Mouse (Mus musculus) heart, embryonic 13.5 days (tissue): ENCODE measurements around the gene Olfr1331. TPM values are rescaled to one million over a fixed set of nuclear protein-coding genes. Genes with fewer than 3 reads are reported as not detected.
"Not testable (repeated sequence)": the region's sequence is repeated elsewhere in the genome, so short reads cannot be mapped to it uniquely, and the experiment has no call there.

Source experiments
- ATAC-seq: fragments of 200-750 bp; cut with Nextera tagmentation; 2 replicates; pipeline ENCODE4 v1.8.0; 2017; ENCODE audit warnings: moderate TSS enrichment; ENCODE audit not compliant: insufficient number of reproducible peaks, low FRiP score, low TSS enrichment; ENCODE audit errors: extremely low read depth
- H3K27ac ChIP-seq: fragments of 300-500 bp; sonication (generic); replicated peaks from 2 replicates; pipeline ENCODE4 v1.5.1; 2015; ENCODE audit warnings: moderate library complexity, mild to moderate bottlenecking, inconsistent platforms
- H3K27me3 ChIP-seq: fragments of 300-500 bp; sonication (generic); replicated peaks from 2 replicates; pipeline ENCODE4 v1.6.1; 2015; ENCODE audit warnings: mild to moderate bottlenecking, inconsistent platforms
- H3K36me3 ChIP-seq: fragments of 300-500 bp; sonication (generic); 2 replicates; pipeline ENCODE4 v1.6.1; 2015; ENCODE audit warnings: mild to moderate bottlenecking, inconsistent platforms
- H3K4me1 ChIP-seq: fragments of 300-500 bp; sonication (generic); 2 replicates; pipeline ENCODE4 v1.6.1; 2015; ENCODE audit warnings: inconsistent platforms
- H3K4me2 ChIP-seq: fragments of 300-500 bp; sonication (generic); 2 replicates; pipeline ENCODE4 v1.6.1; 2015; ENCODE audit warnings: inconsistent platforms, mild to moderate bottlenecking, moderate library complexity
- H3K4me3 ChIP-seq: fragments of 300-500 bp; sonication (generic); 2 replicates; pipeline ENCODE4 v1.5.1; 2015; ENCODE audit warnings: moderate library complexity, mild to moderate bottlenecking, inconsistent platforms
- H3K9ac ChIP-seq: fragments of 300-500 bp; sonication (generic); 2 replicates; pipeline ENCODE4 v1.6.1; 2015; ENCODE audit warnings: inconsistent platforms, mild to moderate bottlenecking, moderate library complexity
- H3K9me3 ChIP-seq: fragments of 300-500 bp; sonication (generic); 2 replicates; pipeline ENCODE4 v1.6.1; 2016; ENCODE audit warnings: inconsistent platforms
- WGBS: fragments of 180-500 bp; shearing (Covaris S2); methylation state at CpG from one replicate; pipeline ENCODE4 v1.1.7; 2015; ENCODE audit warnings: mixed read lengths; 5-methylcytosine and 5-hydroxymethylcytosine counted together
- polyA plus RNA-seq: library from polyadenylated mRNA; unstranded; fragments of >200 nt; fragmentation: Nextera tagmentation; extraction: Ambion mirVana; gene quantifications from 2 replicates; pipeline ENCODE4 v1.2.1, GENCODE M21; 2015

Olfr1331 gene
- polyA plus RNA-seq, result not detected in 2 replicates

GRCm38 (mm10) chr4:118864349-118864748 lies at the start of gene Olfr1331:
TSS of gene Olfr1331 (plus strand) at chr4:118864649.
- Histone ChIP-seq H3K4me2 (no peak within 1 kb of the TSS), H3K9me3 (no peaks in the 10 kb centered on the region), H3K36me3 (no peaks in the 10 kb centered on the region), H3K27me3 (no peaks in the 10 kb centered on the region), H3K9ac (no peak within 1 kb of the TSS), H3K4me1 (peaks cover 16% of the 10 kb centered on the region), H3K4me3 (no peak within 1 kb of the TSS), H3K27ac (no peak within 1 kb of the TSS)
- WGBS, result 91% methylated on average over 1 of the region's 1 CpGs
- ATAC-seq, result no peak

- Histone ChIP-seq H3K9ac (no peak overlapping the region), H3K9me3 (no peaks in the 10 kb centered on the region), H3K4me3 (no peak overlapping the region), H3K27ac (no peak overlapping the region), H3K4me1 (no peaks in the 10 kb centered on the region), H3K4me2 (no peak overlapping the region), H3K27me3 (no peaks in the 10 kb centered on the region; the same call in 1 of the 2 replicates), H3K36me3 (no peaks in the 10 kb centered on the region)
- WGBS, result 64% methylated on average over 1 of the region's 1 CpGs
- ATAC-seq, result no peak
Measured at GRCm38 (mm10) chr4:118818921-118819320, 45.5 kb upstream of the Olfr1331 start.

GRCm38 (mm10) chr4:118836179-118836578 lies 28.3 kb upstream of the Olfr1331 start, which contains the start of gene Olfr1333:
TSS of gene Olfr1333 (minus strand) at chr4:118836279.
- H3K4me2 ChIP-seq, result no peak within 1 kb of the TSS
- ATAC-seq, result no peak
- no peak within 1 kb of the TSS for H3K27ac ChIP-seq
- H3K9me3 ChIP-seq, result no peaks in the 10 kb centered on the region
- no peaks in the 10 kb centered on the region for H3K4me1 ChIP-seq
- no peak within 1 kb of the TSS for H3K4me3 ChIP-seq
- no peaks in the 10 kb centered on the region for H3K36me3 ChIP-seq
- WGBS, result 83% methylated on average over 1 of the region's 1 CpGs
- no peak within 1 kb of the TSS for H3K9ac ChIP-seq
- 0 out of 2 replicates have a peak, but pooled peaks cover 2% of the 10 kb centered on the region for H3K27me3 ChIP-seq

GRCm38 (mm10) chr4:118861791-118862190 lies 2.7 kb upstream of the Olfr1331 start:
- Histone ChIP-seq H3K36me3 (no peaks in the 10 kb centered on the region), H3K27ac (no peak overlapping the region), H3K4me2 (no peak overlapping the region), H3K4me1 (0 out of 2 replicates have a peak, but pooled peaks cover 7% of the 10 kb centered on the region), H3K9me3 (no peaks in the 10 kb centered on the region), H3K9ac (no peak overlapping the region), H3K4me3 (no peak overlapping the region), H3K27me3 (no peaks in the 10 kb centered on the region)
- 75% methylated on average over 1 of the region's 1 CpGs for WGBS
- no peak for ATAC-seq

DNA sequence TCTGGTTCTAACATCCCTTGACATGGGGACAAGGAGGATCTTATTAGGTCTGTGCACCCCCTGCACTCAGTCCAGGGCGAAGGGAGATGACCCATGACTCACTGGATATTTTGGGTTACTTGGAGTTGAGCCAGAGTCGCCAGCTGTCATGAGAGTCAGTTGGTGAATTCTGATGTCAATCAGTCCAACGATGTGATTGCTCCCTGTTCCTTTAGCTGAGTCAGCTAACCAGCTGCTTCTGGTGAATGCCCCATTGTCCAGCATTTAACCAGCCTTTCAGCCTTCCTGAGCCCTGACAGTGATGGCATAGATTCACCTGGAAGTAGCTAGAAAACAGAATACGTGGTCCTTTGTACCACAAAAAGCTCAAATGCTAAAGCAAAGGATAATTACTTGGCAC lies 1.7 kb upstream of the Olfr1331 start:
- 37% methylated on average over 4 of the region's 4 CpGs for WGBS
- H3K4me2 ChIP-seq, result no peak overlapping the region
- H3K4me3 ChIP-seq, result no peak overlapping the region

DNA sequence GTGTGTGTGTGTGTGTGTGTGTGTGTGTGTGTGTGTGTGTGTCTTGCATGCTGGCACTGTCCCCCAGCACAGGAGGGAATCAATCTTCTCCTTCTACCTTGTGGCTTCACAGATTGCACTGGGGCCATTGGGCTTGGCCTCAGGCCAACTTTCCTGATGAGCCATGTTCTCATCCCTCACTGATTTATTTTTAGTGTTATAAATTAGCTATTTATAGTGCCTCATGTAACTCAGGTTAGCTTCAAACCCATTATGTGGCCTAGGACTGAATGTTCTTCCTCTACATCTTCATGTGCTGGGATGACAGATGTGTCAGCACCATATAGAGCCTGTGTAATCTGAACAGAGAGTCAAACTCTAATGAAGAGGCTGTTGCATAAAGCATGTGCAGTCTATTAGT lies 3.1 kb downstream of the Olfr1331 start:
- Histone ChIP-seq H3K4me3 (no peak overlapping the region), H3K9ac (no peak overlapping the region), H3K4me1 (peaks cover 13% of the 10 kb centered on the region), H3K27me3 (no peaks in the 10 kb centered on the region), H3K4me2 (no peak overlapping the region), H3K27ac (peak overlapping the region; percentile 63), H3K9me3 (no peaks in the 10 kb centered on the region), H3K36me3 (no peaks in the 10 kb centered on the region)
- no peak for ATAC-seq

More for the DNA sequence above, 1.7 kb upstream of the Olfr1331 start:
- ATAC-seq, result no peak
- H3K9me3 ChIP-seq, result no peaks in the 10 kb centered on the region
- peaks cover 8% of the 10 kb centered on the region for H3K4me1 ChIP-seq
- no peak overlapping the region for H3K9ac ChIP-seq
- H3K27me3 ChIP-seq, result no peaks in the 10 kb centered on the region
- H3K27ac ChIP-seq, result no peak overlapping the region
- no peaks in the 10 kb centered on the region for H3K36me3 ChIP-seq

DNA sequence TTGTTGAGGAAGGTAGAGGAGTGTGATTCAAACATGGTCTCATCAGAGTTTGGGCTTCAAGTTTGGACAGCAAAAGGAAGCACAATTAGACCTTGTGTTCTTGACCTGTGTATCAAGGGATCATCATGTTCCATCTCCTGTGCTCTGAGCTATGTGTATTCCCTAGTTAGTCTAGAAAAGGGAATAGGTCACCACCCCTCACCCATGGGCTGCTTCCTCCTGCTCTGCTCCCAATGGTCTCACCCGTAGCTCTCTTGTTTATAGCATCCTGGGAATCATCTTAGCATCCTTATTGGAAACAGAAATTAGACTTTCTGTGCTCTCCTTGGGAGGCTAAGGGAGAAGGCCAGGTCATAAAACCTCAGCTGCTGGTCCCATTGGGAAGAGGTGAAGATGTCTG lies 23.8 kb downstream of the Olfr1331 start, which contains the start of gene Olfr1330:
Gene Olfr1330, plus strand, starts transcription at position 301 of the 400 bp plus-strand sequence.
- H3K36me3 ChIP-seq, result no peaks in the 10 kb centered on the region
- no peak within 1 kb of the TSS for H3K4me3 ChIP-seq
- H3K4me1 ChIP-seq, result no peaks in the 10 kb centered on the region
- no peaks in the 10 kb centered on the region for H3K27me3 ChIP-seq
- H3K9ac ChIP-seq, result no peak within 1 kb of the TSS
- no peak within 1 kb of the TSS for H3K27ac ChIP-seq
- no peak within 1 kb of the TSS for H3K4me2 ChIP-seq
- H3K9me3 ChIP-seq, result no peaks in the 10 kb centered on the region
- no peak for ATAC-seq
- WGBS, result 72% methylated on average over 1 of the region's 1 CpGs

DNA sequence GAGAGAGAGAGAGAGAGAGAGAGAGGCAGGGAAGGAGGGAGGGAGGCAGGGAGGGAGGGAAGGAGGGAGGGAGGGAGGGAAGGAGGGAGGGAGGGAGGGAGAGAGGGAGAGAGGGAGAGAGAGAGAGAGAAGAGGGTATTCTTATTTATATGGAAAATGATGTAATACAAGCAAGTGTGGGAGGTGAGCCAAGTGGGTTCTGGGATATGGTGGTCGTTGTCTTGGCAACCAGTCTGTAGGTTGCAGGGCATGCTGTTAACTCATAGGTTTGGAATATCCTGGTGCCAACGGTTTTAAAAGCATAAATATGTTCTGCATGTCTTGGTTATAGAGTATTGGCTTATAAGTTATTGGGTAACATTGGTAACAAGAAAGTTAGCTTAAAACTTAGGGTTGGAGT lies 37.5 kb downstream of the Olfr1331 start:
- Histone ChIP-seq H3K4me2 (no peak overlapping the region), H3K4me1 (no peaks in the 10 kb centered on the region), H3K36me3 (no peaks in the 10 kb centered on the region), H3K27me3 (no peaks in the 10 kb centered on the region), H3K27ac (no peak overlapping the region), H3K9ac (no peak overlapping the region), H3K4me3 (no peak overlapping the region), H3K9me3 (no peaks in the 10 kb centered on the region)
- WGBS, result 65% methylated on average over 2 of the region's 2 CpGs
- ATAC-seq, result no peak

DNA sequence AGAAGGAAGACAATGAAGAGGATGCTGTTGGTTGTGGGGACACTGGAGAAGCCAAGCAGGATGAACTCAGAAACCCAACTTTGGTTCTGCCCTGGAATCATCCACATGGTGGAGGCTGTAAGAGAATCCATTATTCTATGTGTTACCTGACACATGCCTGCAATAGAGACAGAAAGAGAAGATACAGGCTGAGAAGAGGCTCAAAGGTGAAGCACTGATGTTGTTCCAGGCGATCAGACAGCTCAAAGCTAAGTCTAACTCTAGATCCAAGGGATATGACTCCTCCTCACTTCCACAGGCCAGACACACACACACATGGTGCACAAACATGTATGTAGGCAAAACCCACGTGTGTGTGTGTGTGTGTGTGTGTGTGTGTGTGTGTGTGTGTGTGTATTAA lies 52.9 kb downstream of the Olfr1331 start, which contains the start of gene Olfr1329:
Gene Olfr1329, minus strand, starts transcription at position 101 of the 400 bp plus-strand sequence.
- H3K36me3 ChIP-seq, ATAC-seq: not testable (repeated sequence)
- 57% methylated on average over 2 of the region's 2 CpGs for WGBS

More for the DNA sequence above, 52.9 kb downstream of the Olfr1331 start, which contains the start of gene Olfr1329:
- not testable (repeated sequence) for H3K9me3 ChIP-seq, H3K27ac ChIP-seq, H3K4me2 ChIP-seq, H3K4me1 ChIP-seq, H3K9ac ChIP-seq, H3K27me3 ChIP-seq, H3K4me3 ChIP-seq

Other genes with a start within 250 kb of the Olfr1331 start
- 0.31 and 0.53 TPM in 2 replicates for gene Cfap57, start 243.9 kb upstream of the Olfr1331 start, polyA plus RNA-seq
- gene Ebna1bp2, start 243.8 kb upstream of the Olfr1331 start, polyA plus RNA-seq, result 76.0 and 78.9 TPM in 2 replicates
- not detected in 2 replicates for gene Olfr62, start 205.7 kb upstream of the Olfr1331 start, polyA plus RNA-seq
- 0.19 TPM in 1 of 2 replicates, not detected in the other for gene Olfr1342, start 171.9 kb upstream of the Olfr1331 start, polyA plus RNA-seq
- gene Olfr1341, start 161.1 kb upstream of the Olfr1331 start, polyA plus RNA-seq, result not detected in 2 replicates
- gene Olfr1340, start 144.5 kb upstream of the Olfr1331 start, polyA plus RNA-seq, result not detected in 2 replicates
- gene Olfr1339, start 132.5 kb upstream of the Olfr1331 start, polyA plus RNA-seq, result not detected in 2 replicates
- gene Olfr1338, start 105.9 kb upstream of the Olfr1331 start, polyA plus RNA-seq, result not detected in 2 replicates
- not detected in 2 replicates for gene Olfr1337, start 82.1 kb upstream of the Olfr1331 start, polyA plus RNA-seq
- gene Olfr1335, start 54.7 kb upstream of the Olfr1331 start, polyA plus RNA-seq, result not detected in 2 replicates
- not detected in 2 replicates for gene Olfr1333, start 28.4 kb upstream of the Olfr1331 start, polyA plus RNA-seq
- 0.09 and 0.11 TPM in 2 replicates for gene Olfr1330, start 23.9 kb downstream of the Olfr1331 start, polyA plus RNA-seq
- gene Olfr1329, start 52.8 kb downstream of the Olfr1331 start, polyA plus RNA-seq, result not detected in 2 replicates
- not detected in 2 replicates for gene Olfr1328, start 74.0 kb downstream of the Olfr1331 start, polyA plus RNA-seq
- gene Lao1, start 96.9 kb downstream of the Olfr1331 start, polyA plus RNA-seq, result not detected in 2 replicates
- 180 and 217 TPM in 2 replicates for gene Slc2a1, start 244.1 kb downstream of the Olfr1331 start, polyA plus RNA-seq